Mouse (Mus musculus): ENCODE measurements around the gene Ocrl.

GRCm38 (mm10) chrX:47934352-47934751 is 22.2 kb downstream of the Ocrl start:
- no peak for TF ChIP-seq CTCF (conservative IDR thresholded peaks at IDR 0.05; ENCODE audit: low read length)
- no peak for TF ChIP-seq POU5F1 (IDR thresholded peaks at IDR 0.05; ENCODE audit: borderline replicate concordance, low read length)
- TF ChIP-seq NANOG (IDR thresholded peaks at IDR 0.05; ENCODE audit: borderline replicate concordance, low read length): no peak
